Mouse (Mus musculus): ENCODE results near the gene Ppp1r3c.
"Not testable (repeated sequence)": the region's sequence is repeated elsewhere in the genome, so short reads cannot be mapped to it uniquely, and the experiment has no call there.

The Ppp1r3c gene

GRCm38 (mm10) chr19:36736537-36736936 is at the start of gene Ppp1r3c:
Gene Ppp1r3c, minus strand, starts transcription at chr19:36736653.
- peak; percentile 78 to 81 for DNase-seq

GRCm38 (mm10) chr19:36783179-36783578 is 46.7 kb upstream of the Ppp1r3c start:
- DNase-seq, result no peak

- DNase-seq, result peak in 1 of 2 experiments; percentile 8
Observed at GRCm38 (mm10) chr19:36782591-36782990, 46.1 kb upstream of the Ppp1r3c start.

GRCm38 (mm10) chr19:36781996-36782395 is 45.5 kb upstream of the Ppp1r3c start:
- no peak for DNase-seq

- DNase-seq, result no peak
Observed at GRCm38 (mm10) chr19:36780375-36780774, 43.9 kb upstream of the Ppp1r3c start.

- no peak for DNase-seq
Observed at GRCm38 (mm10) chr19:36779765-36780164, 43.3 kb upstream of the Ppp1r3c start.

GRCm38 (mm10) chr19:36775531-36775930 is 39.1 kb upstream of the Ppp1r3c start:
- DNase-seq, result peak in 1 of 2 experiments; percentile 13

- peak; percentile 22 to 53 for DNase-seq
Observed at GRCm38 (mm10) chr19:36773716-36774459, 37.4 kb upstream of the Ppp1r3c start.

- no peak for DNase-seq
Observed at GRCm38 (mm10) chr19:36768084-36768483, 31.6 kb upstream of the Ppp1r3c start.

GRCm38 (mm10) chr19:36764451-36764850 is 28.0 kb upstream of the Ppp1r3c start:
- DNase-seq, result no peak

GRCm38 (mm10) chr19:36748996-36749395 is 12.5 kb upstream of the Ppp1r3c start:
- DNase-seq, result no peak

- DNase-seq, result no peak
Observed at GRCm38 (mm10) chr19:36742331-36742730, 5.9 kb upstream of the Ppp1r3c start.

- DNase-seq, result no peak
Observed at GRCm38 (mm10) chr19:36739566-36740211, 3.2 kb upstream of the Ppp1r3c start.

GRCm38 (mm10) chr19:36738009-36738408 is 1.6 kb upstream of the Ppp1r3c start:
- peak in 1 of 2 experiments; percentile 15 for DNase-seq

- no peak for DNase-seq
Observed at GRCm38 (mm10) chr19:36737087-36737486, 634 bp upstream of the Ppp1r3c start.

GRCm38 (mm10) chr19:36734308-36735038 is 2.0 kb downstream of the Ppp1r3c start:
- DNase-seq, result no peak

GRCm38 (mm10) chr19:36733191-36733943 is 3.1 kb downstream of the Ppp1r3c start:
- DNase-seq, result no peak

GRCm38 (mm10) chr19:36731310-36731709 is 5.1 kb downstream of the Ppp1r3c start:
- no peak for DNase-seq

- not testable (repeated sequence) for DNase-seq
Observed at GRCm38 (mm10) chr19:36730414-36730813, 6.0 kb downstream of the Ppp1r3c start.

- no peak for DNase-seq
Observed at GRCm38 (mm10) chr19:36728741-36729460, 7.6 kb downstream of the Ppp1r3c start.

- DNase-seq, result no peak
Observed at GRCm38 (mm10) chr19:36724970-36725369, 11.5 kb downstream of the Ppp1r3c start.

- no peak for DNase-seq
Observed at GRCm38 (mm10) chr19:36721139-36721538, 15.3 kb downstream of the Ppp1r3c start.

Measured in cerebellum, postnatal 14 days (tissue).